Mouse (Mus musculus): ENCODE results near the gene Vmn1r217.

- no peak for TF ChIP-seq POLR2A (IDR thresholded peaks at IDR 0.05; ENCODE audit: borderline replicate concordance, control insufficient read depth, low read depth, low read length)
- TF ChIP-seq CTCF (IDR thresholded peaks at IDR 0.05; ENCODE audit: control insufficient read depth, insufficient read depth, low read length) = no peak
These were observed 23.6 kb downstream of the Vmn1r217 start for GRCm38 (mm10) chr13:23094386-23094785.

Measured in bone marrow, adult 2 months (tissue).